Mouse (Mus musculus) liver, embryonic 12.5 days (tissue): ENCODE measurements around the gene Fmnl3. TPM values are rescaled to one million over a fixed set of nuclear protein-coding genes. Genes with fewer than 3 reads are reported as not detected.

ENCODE experiments used
- ATAC-seq: fragments of 200-750 bp; cut with Nextera tagmentation; 2 replicates; pipeline ENCODE4 v1.8.0; 2017; ENCODE audit warnings: moderate number of reproducible peaks, mild to moderate bottlenecking, moderate library complexity
- H3K27ac ChIP-seq: fragments of 300-500 bp; sonication (generic); 2 replicates; pipeline ENCODE4 v1.5.1; 2016; ENCODE audit warnings: mild to moderate bottlenecking
- H3K27me3 ChIP-seq: fragments of 300-500 bp; sonication (generic); replicated peaks from 2 replicates; pipeline ENCODE4 v1.6.1; 2016; ENCODE audit warnings: mild to moderate bottlenecking, moderate library complexity
- H3K36me3 ChIP-seq: fragments of 300-500 bp; sonication (generic); 2 replicates; pipeline ENCODE4 v1.6.1; 2016; ENCODE audit warnings: mild to moderate bottlenecking, moderate library complexity
- H3K4me1 ChIP-seq: fragments of 300-500 bp; sonication (generic); 2 replicates; pipeline ENCODE4 v1.6.1; 2016
- H3K4me2 ChIP-seq: fragments of 300-500 bp; sonication (generic); 2 replicates; pipeline ENCODE4 v1.6.1; 2016; ENCODE audit warnings: mild to moderate bottlenecking, moderate library complexity
- H3K4me3 ChIP-seq: fragments of 300-500 bp; sonication (generic); 2 replicates; pipeline ENCODE4 v1.5.1; 2016; ENCODE audit warnings: mild to moderate bottlenecking, moderate library complexity
- H3K9ac ChIP-seq: fragments of 300-500 bp; sonication (generic); 2 replicates; pipeline ENCODE4 v1.6.1; 2016; ENCODE audit warnings: mild to moderate bottlenecking, moderate library complexity
- H3K9me3 ChIP-seq: fragments of 300-500 bp; sonication (generic); replicated peaks from 2 replicates; pipeline ENCODE4 v1.6.1; 2016; ENCODE audit warnings: mild to moderate bottlenecking, moderate library complexity
- WGBS: fragments of 180-500 bp; shearing (Covaris S2); methylation state at CpG from one replicate; pipeline ENCODE4 v1.1.7; 2016; ENCODE audit not compliant: insufficient replicate concordance; 5-methylcytosine and 5-hydroxymethylcytosine counted together
- polyA plus RNA-seq: library from polyadenylated mRNA; unstranded; fragments of >200 nt; fragmentation: Nextera tagmentation; extraction: Ambion mirVana; gene quantifications from 2 replicates; pipeline ENCODE4 v1.2.1, GENCODE M21; 2016

Gene Fmnl3
- polyA plus RNA-seq, 1 experiment from 2014 or later: 7.4 TPM

DNA sequence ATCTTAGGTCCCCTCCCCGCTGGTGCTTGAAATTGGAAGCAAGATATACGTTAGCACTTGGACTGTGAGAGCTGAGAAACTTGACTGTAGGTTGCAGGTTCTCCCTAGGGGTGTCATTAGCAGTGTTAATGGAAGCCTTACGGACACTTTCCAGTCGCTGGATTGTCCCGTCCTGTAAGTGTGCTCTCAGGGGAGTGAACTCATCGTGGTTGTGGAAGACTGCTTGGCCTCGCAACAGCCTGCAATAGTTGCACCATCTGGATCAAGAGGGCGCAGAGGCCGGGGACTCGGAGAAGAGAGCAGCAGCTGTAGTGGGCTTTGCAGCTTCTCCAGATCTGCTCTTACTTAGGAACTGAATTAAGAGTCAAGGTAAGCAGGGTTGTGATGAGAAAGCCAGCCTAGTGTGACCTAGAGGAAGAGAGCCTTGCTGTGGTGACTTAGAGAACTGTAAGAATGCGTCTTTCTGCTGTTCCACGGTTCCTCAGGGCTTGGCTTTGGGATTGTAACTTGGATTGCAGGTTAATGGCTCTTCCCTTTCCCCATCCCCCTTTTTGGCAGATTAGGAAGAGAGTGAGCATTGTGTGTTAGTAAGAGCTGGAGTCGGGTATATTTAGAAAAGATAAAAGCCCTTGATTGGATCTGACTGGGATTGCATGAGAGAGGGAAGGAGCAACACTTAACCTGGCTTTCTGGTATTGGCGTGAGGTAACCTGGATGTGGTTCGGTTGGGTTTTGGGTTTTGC is 29.4 kb upstream of the Fmnl3 start:
- Histone ChIP-seq H3K27ac (no peak overlapping the region), H3K4me2 (no peak overlapping the region), H3K36me3 (peaks cover 52% of the 10 kb centered on the region), H3K9ac (no peak overlapping the region), H3K27me3 (no peaks in the 10 kb centered on the region), H3K4me1 (peaks cover 80% of the 10 kb centered on the region), H3K4me3 (no peak overlapping the region), H3K9me3 (no peaks in the 10 kb centered on the region)
- 78% methylated on average over 15 of the region's 15 CpGs for WGBS
- no peak for ATAC-seq

DNA sequence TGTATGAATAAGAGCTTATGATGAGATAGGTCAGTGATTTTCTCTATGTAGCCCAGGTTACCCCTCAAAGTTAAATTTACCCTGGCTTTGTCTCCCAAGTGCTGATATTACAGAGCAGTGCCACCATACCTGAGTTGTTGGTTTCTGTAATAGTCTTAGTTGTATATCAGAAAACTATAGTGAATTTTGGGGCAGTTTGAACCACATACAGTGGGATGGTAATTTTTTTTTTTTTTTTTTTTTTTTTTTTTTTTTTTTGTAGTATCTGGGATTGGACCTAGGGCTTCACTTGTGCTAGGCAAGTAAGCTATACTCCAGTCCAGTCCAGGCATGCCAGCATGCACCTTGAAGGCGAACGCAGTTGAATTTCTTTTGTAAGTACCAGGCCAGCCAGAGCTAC is 27.3 kb upstream of the Fmnl3 start:
- H3K27me3 ChIP-seq: no peaks in the 10 kb centered on the region
- no peaks in the 10 kb centered on the region for H3K9me3 ChIP-seq
- H3K4me1 ChIP-seq: peaks cover 76% of the 10 kb centered on the region
- H3K27ac ChIP-seq: no peak overlapping the region
- ATAC-seq: no peak
- no peak overlapping the region for H3K9ac ChIP-seq
- no peak overlapping the region for H3K4me3 ChIP-seq
- peaks cover 32% of the 10 kb centered on the region for H3K36me3 ChIP-seq
- no peak overlapping the region for H3K4me2 ChIP-seq
- 90% methylated on average over 2 of the region's 2 CpGs for WGBS

DNA sequence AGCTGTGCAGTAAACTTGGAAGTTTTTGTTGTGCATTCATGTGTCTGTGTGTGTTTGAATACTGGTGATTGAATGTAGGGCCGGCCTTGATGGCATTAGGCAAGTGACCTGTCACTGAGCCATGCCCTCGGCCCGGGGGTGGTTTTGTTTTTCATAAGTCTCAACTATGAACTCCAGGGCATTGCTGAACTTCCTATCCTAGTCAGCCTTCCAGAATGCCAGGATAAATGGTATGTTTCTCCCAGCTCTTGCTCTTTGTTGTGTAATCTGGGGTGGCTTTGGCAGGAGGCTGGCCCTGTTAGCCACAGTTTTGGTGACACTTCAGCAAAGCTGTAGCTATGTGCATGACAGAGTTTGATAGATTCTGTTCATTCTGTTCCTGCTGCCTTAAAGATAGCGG is 26.6 kb upstream of the Fmnl3 start:
- Histone ChIP-seq H3K4me3 (peak overlapping the region; percentile 3; the same call in 1 of the 2 replicates), H3K27ac (peak overlapping the region; percentile 55), H3K9ac (peak overlapping the region; percentile 15; the same call in 1 of the 2 replicates), H3K9me3 (no peaks in the 10 kb centered on the region), H3K4me1 (peaks cover 77% of the 10 kb centered on the region), H3K4me2 (peak overlapping the region; percentile 80), H3K36me3 (peaks cover 24% of the 10 kb centered on the region), H3K27me3 (no peaks in the 10 kb centered on the region)
- ATAC-seq: no peak
- 47% methylated on average over 4 of the region's 4 CpGs for WGBS

DNA sequence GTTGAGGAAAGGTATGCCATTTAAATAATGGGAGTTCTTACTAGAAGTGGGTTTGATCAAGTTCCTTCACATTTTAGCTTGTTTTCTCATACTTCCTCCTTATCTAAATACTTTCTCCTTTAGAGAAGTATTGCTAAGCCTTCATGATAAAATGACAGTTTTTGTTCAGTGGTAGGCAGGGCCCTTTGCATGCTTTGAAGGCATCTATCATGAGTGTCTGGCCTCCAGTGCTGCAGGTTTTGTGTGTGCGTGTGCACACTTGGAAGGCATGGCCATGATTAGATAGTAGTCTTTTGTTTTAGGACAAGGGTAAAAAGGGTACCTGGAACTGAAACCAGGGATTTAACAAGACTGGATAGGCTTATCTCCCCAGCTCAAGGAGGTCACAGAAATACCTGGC is 26.2 kb upstream of the Fmnl3 start:
- Histone ChIP-seq H3K4me1 (peaks cover 81% of the 10 kb centered on the region), H3K9me3 (no peaks in the 10 kb centered on the region), H3K4me2 (peak overlapping the region; percentile 80), H3K4me3 (0 out of 2 replicates have a peak overlapping the region, but pooled peaks have one; percentile 1), H3K36me3 (peaks cover 20% of the 10 kb centered on the region), H3K9ac (peak overlapping the region; percentile 15; the same call in 1 of the 2 replicates), H3K27ac (peak overlapping the region; percentile 55; the same call in 1 of the 2 replicates), H3K27me3 (no peaks in the 10 kb centered on the region)
- WGBS: 24% methylated on average over 1 of the region's 1 CpGs
- no peak for ATAC-seq

DNA sequence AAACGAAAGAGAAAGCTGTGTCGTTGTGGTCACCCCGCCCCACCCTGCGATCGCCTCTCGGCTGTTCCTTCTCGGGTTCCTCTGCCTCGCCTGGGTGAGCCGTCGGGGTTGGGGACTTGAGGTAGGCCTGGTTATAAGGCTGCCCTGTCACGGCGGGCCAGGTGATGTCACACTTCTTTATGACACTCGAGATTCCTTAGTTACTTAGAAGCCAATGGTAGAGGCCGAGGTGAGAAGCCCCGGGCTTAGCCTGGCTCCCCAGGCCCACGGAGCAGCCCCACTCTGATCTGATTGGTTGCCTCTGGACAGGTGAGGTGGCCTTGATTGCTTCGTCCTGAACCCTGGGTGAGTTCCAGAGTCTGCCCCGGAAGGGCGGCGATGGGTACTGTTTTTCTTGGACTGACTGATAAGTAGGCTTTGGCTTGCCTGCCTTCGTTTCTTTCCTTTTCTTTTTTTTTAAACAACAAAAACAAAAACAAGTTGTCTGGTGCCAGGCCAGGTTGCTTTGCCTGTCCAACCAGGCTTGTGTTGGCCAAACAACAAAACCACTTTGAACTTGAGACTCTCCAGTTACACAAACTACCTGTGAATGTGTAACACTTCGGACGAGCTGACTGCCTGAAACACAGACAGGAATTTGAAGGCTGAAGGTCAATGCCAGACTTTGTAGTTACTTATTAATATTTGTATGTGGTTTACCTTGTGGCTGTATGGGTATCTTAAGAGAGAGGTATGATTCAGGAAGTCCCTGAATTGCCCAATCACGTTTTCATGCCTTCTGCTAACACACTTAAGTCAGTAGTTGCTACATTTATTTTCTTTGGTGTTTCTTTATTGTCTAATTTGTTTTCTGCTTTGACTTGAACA is 23.3 kb upstream of the Fmnl3 start:
- no peaks in the 10 kb centered on the region for H3K27me3 ChIP-seq
- no peaks in the 10 kb centered on the region for H3K9me3 ChIP-seq
- peak overlapping the region; percentile 88 for H3K9ac ChIP-seq
- peak; percentile 51 for ATAC-seq
- 4% methylated on average over 24 of the region's 24 CpGs for WGBS
- H3K36me3 ChIP-seq: no peaks in the 10 kb centered on the region
- peak overlapping the region; percentile 95 for H3K27ac ChIP-seq
- H3K4me3 ChIP-seq: peak overlapping the region; percentile 87
- H3K4me2 ChIP-seq: peak overlapping the region; percentile 80
- H3K4me1 ChIP-seq: peaks cover 72% of the 10 kb centered on the region

DNA sequence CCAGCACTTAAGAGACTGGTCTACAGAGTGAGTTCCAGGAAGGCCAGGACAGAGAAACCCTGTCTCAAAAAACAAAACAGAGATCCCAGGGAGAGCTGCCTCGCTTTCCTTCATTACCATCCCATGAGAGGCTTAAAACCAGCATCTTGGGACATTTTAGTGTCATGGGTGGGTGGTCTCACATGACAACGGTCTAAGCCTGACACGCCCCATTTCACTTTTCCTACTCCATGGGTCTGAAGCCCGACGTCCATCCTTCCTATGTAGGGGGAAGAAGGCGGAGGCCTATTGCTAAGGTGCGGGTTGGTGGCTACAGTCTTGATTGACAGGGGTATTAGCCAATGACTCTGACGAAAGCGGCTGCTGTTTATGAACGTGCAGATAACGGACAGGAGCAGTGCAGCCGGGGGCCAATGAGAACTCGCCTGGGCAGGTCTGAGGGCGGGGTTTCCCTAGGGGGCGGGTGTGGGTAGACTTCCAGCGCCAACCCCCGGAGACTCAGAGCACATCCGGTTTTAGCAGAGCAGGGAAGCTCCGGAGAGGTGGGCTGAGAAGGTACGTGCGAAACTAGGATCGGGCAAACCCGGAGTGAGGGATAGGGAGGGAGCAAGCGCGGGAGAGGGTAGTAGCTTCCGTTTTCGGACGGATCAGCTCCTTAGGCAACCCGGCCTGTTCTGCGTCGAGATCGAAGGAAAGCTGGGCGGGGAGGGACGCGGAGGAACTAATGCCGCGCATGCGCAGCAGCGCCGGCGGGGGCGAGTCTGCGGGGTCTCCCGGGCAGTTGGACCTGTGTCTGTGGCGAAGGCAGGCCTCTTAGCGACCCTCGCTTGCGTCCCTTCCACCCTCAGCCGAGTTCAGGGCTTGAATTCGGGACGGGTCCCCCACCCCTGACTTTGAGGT is 22.5 kb upstream of the Fmnl3 start, which contains the start of gene Tmbim6:
Gene Tmbim6, plus strand, starts transcription at position 397 of the 900 bp plus-strand sequence.
- ATAC-seq: peak; percentile 97
- no peaks in the 10 kb centered on the region for H3K27me3 ChIP-seq
- no peaks in the 10 kb centered on the region for H3K9me3 ChIP-seq
- H3K9ac ChIP-seq: peak within 1 kb of the TSS; percentile 88
- H3K4me3 ChIP-seq: peak within 1 kb of the TSS; percentile 87
- H3K27ac ChIP-seq: peak within 1 kb of the TSS; percentile 95
- peaks cover 63% of the 10 kb centered on the region for H3K4me1 ChIP-seq
- H3K4me2 ChIP-seq: peak within 1 kb of the TSS; percentile 80
- no peaks in the 10 kb centered on the region for H3K36me3 ChIP-seq
- WGBS: under 1% methylated on average over 51 of the region's 51 CpGs

DNA sequence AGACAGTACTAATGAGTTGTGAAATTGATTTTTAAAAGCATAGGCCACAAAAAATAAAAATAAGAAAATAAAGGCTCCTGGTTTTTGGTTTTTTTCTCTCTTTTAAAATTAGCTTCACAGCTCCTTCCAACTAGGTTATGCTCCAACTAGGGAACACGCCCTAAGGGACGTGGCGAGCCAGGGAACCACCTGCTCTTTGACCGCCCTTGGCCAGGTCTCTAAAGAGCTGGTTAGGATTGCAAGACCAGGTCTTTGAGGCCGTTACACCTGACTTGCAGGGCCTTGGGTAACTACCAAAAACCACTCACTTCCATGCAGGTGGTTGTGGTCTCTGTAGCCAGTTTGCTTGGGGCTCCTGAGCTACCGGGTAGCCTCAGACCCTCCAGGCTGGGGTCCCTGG is 21.7 kb upstream of the Fmnl3 start:
- Histone ChIP-seq H3K9me3 (no peaks in the 10 kb centered on the region), H3K36me3 (no peaks in the 10 kb centered on the region), H3K27me3 (no peaks in the 10 kb centered on the region), H3K4me3 (peak overlapping the region; percentile 87), H3K4me2 (peak overlapping the region; percentile 80), H3K27ac (peak overlapping the region; percentile 59; the same call in 1 of the 2 replicates), H3K9ac (peak overlapping the region; percentile 63), H3K4me1 (peaks cover 57% of the 10 kb centered on the region)
- WGBS: 76% methylated on average over 6 of the region's 6 CpGs
- ATAC-seq: no peak

DNA sequence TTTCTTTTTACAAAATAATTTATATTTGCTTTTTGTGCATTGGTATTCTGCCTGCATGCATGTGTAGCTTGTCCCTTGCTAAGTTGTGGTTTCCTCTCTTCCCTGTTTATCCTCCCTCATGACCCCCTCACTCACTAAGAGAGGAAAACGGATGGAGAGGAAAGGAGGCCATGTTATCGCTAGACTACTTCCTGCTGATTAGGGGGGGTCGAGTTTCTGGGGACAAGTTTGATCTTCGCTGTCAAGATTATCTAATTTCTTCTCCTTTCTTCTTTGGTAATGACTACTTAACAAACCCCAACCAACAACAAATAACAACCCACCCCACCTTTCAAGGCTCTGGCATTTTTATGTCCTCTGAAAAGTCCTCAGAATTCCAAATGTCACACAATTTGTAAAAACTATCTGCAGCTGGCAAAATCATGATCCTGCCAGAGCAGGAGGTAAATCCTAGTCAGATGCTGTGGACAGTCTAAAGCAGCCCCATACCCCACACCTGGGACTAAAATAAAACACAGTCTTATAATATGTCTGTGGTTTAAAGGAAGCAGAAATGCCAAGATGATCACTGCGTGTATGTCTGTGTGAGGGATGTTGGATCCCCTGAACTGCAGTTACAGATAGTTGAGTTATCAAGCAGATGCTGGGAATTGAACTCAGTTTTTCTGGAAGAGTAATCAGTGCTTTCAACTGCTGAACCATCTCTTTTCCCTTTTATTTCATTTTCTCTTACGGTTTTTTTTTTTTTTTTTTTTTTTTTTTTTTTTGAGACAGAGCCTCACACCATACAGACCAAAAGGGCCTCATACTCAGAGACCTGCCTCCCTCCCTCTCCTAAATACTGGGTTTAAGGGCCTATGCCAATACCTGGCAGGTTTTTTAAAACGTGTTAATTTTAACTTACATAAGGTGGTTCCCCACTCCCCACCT is 20.5 kb upstream of the Fmnl3 start:
- Histone ChIP-seq H3K9me3 (no peaks in the 10 kb centered on the region), H3K9ac (no peak overlapping the region), H3K36me3 (no peaks in the 10 kb centered on the region), H3K27me3 (no peaks in the 10 kb centered on the region), H3K27ac (no peak overlapping the region), H3K4me3 (no peak overlapping the region), H3K4me2 (no peak overlapping the region), H3K4me1 (peaks cover 51% of the 10 kb centered on the region)
- no peak for ATAC-seq
- whole genome bisulfite sequencing: 22% methylated on average over 7 of the region's 7 CpGs

DNA sequence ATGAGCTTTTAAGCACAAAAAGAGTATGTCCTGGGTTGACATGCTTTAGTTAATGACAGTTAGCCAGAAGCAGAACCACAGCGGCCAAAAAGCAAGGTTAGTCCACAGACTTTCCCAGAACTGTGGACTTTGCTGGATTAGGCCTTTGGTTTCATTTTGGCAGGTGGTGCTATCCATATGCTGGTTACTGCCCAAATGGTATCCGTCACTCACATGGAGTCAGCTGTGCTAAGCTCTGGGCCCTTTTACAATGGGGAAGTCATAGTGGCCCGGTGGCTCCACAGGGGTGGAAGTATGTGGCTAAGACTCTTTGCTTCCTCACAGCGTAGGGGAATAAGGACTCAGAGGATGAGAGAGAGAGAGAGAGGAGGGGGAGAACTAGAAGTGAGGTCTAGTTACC is 17.7 kb upstream of the Fmnl3 start:
- WGBS: 55% methylated on average over 4 of the region's 4 CpGs
- no peaks in the 10 kb centered on the region for H3K9me3 ChIP-seq
- no peaks in the 10 kb centered on the region for H3K27me3 ChIP-seq
- H3K4me2 ChIP-seq: no peak overlapping the region
- H3K4me1 ChIP-seq: peaks cover 32% of the 10 kb centered on the region
- no peak overlapping the region for H3K27ac ChIP-seq
- no peak overlapping the region for H3K9ac ChIP-seq
- H3K4me3 ChIP-seq: no peak overlapping the region
- no peaks in the 10 kb centered on the region for H3K36me3 ChIP-seq
- ATAC-seq: no peak

DNA sequence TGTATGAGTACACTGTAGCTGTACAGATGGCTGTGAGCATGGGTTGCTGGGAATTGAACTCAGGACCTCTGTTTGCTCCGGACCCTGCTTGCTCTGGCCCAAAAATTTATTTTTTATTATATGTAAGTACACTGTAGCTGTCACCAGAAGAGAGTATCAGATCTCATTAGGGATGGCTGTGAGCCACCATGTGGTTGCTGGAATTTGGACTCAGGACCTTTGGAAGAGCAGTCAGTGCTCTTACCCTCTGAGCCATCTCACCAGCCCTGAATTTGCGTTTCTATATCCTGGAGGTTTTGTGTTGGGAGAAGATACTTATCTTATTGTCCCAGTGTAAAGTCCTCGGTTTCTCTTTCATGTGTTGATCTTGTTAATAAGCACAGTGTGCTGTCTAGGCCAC is 16.5 kb upstream of the Fmnl3 start:
- ATAC-seq: no peak

More for the DNA sequence above, 16.5 kb upstream of the Fmnl3 start:
- H3K36me3 ChIP-seq: no peaks in the 10 kb centered on the region
- peaks cover 26% of the 10 kb centered on the region for H3K4me1 ChIP-seq
- H3K27ac ChIP-seq: no peak overlapping the region
- H3K4me2 ChIP-seq: no peak overlapping the region
- H3K9ac ChIP-seq: no peak overlapping the region
- WGBS: 69% methylated on average over 3 of the region's 3 CpGs
- H3K4me3 ChIP-seq: no peak overlapping the region
- H3K9me3 ChIP-seq: no peaks in the 10 kb centered on the region
- H3K27me3 ChIP-seq: no peaks in the 10 kb centered on the region
